Mouse (Mus musculus) forebrain, embryonic 12.5 days (tissue): ENCODE data around the gene Zmiz1. TPM values are rescaled to one million over a fixed set of nuclear protein-coding genes. Genes with fewer than 3 reads are reported as not detected.

ENCODE experiments used
- ATAC-seq: fragments of 200-750 bp; cut with Nextera tagmentation; 2 replicates; pipeline ENCODE4 v1.8.0; 2017; ENCODE audit warnings: moderate TSS enrichment; ENCODE audit not compliant: low FRiP score
- H3K27ac ChIP-seq: fragments of 300-500 bp; sonication (generic); 2 replicates; pipeline ENCODE4 v1.5.1; 2016; ENCODE audit warnings: mild to moderate bottlenecking
- H3K27me3 ChIP-seq: fragments of 300-500 bp; sonication (generic); 2 replicates; pipeline ENCODE4 v1.6.1; 2016; ENCODE audit warnings: mild to moderate bottlenecking
- H3K36me3 ChIP-seq: fragments of 300-500 bp; sonication (generic); replicated peaks from 2 replicates; pipeline ENCODE4 v1.6.1; 2016; ENCODE audit warnings: mild to moderate bottlenecking
- H3K4me1 ChIP-seq: fragments of 300-500 bp; sonication (generic); 2 replicates; pipeline ENCODE4 v1.6.1; 2016
- H3K4me2 ChIP-seq: fragments of 300-500 bp; sonication (generic); 2 replicates; pipeline ENCODE4 v1.6.1; 2016; ENCODE audit warnings: mild to moderate bottlenecking, moderate library complexity
- H3K4me3 ChIP-seq: fragments of 300-500 bp; sonication (generic); replicated peaks from 2 replicates; pipeline ENCODE4 v1.5.1; 2016; ENCODE audit warnings: mild to moderate bottlenecking
- H3K9ac ChIP-seq: fragments of 300-500 bp; sonication (generic); 2 replicates; pipeline ENCODE4 v1.6.1; 2016; ENCODE audit warnings: mild to moderate bottlenecking
- H3K9me3 ChIP-seq: fragments of 300-500 bp; sonication (generic); 2 replicates; pipeline ENCODE4 v1.6.1; 2016
- WGBS: fragments of 180-500 bp; shearing (Covaris S2); methylation state at CpG from one replicate; pipeline ENCODE4 v1.1.7; 2016; 5-methylcytosine and 5-hydroxymethylcytosine counted together
- polyA plus RNA-seq: library from polyadenylated mRNA; unstranded; fragments of >200 nt; fragmentation: Nextera tagmentation; extraction: Ambion mirVana; gene quantifications from 2 replicates; pipeline ENCODE4 v1.2.1, GENCODE M21; 2016

Gene Zmiz1
- polyA plus RNA-seq, 1 experiment from 2014 or later, result 64.1 TPM

GRCm38 (mm10) chr14:25501481-25501880 lies 42.5 kb downstream of the Zmiz1 start:
- H3K27ac ChIP-seq, result no peak overlapping the region
- H3K27me3 ChIP-seq, result no peaks in the 10 kb centered on the region
- H3K9me3 ChIP-seq, result no peaks in the 10 kb centered on the region
- WGBS, result 87% methylated on average over 5 of the region's 5 CpGs
- H3K4me3 ChIP-seq, result no peak overlapping the region
- H3K4me1 ChIP-seq, result peaks cover 52% of the 10 kb centered on the region
- no peak overlapping the region for H3K9ac ChIP-seq
- peaks cover 45% of the 10 kb centered on the region for H3K36me3 ChIP-seq
- ATAC-seq, result no peak
- no peak overlapping the region for H3K4me2 ChIP-seq

- ATAC-seq, result no peak
- Histone ChIP-seq H3K4me3 (no peak overlapping the region), H3K9me3 (no peaks in the 10 kb centered on the region), H3K4me1 (peaks cover 43% of the 10 kb centered on the region), H3K27ac (peak overlapping the region; percentile 5; the same call in 1 of the 2 replicates), H3K9ac (no peak overlapping the region), H3K36me3 (peaks cover 54% of the 10 kb centered on the region), H3K27me3 (no peaks in the 10 kb centered on the region), H3K4me2 (no peak overlapping the region)
- 90% methylated on average over 3 of the region's 3 CpGs for WGBS
These were observed 43.4 kb downstream of the Zmiz1 start for GRCm38 (mm10) chr14:25502355-25502754.

GRCm38 (mm10) chr14:25504241-25504640 lies 45.3 kb downstream of the Zmiz1 start:
- H3K36me3 ChIP-seq, result peaks cover 71% of the 10 kb centered on the region
- no peak for ATAC-seq

GRCm38 (mm10) chr14:25505201-25505671 lies 46.3 kb downstream of the Zmiz1 start:
- no peak overlapping the region for H3K4me3 ChIP-seq
- no peak overlapping the region for H3K4me2 ChIP-seq
- no peaks in the 10 kb centered on the region for H3K27me3 ChIP-seq
- WGBS, result 85% methylated on average over 6 of the region's 6 CpGs
- ATAC-seq, result no peak
- H3K36me3 ChIP-seq, result peaks cover 81% of the 10 kb centered on the region
- H3K9me3 ChIP-seq, result no peaks in the 10 kb centered on the region
- H3K27ac ChIP-seq, result no peak overlapping the region
- peaks cover 33% of the 10 kb centered on the region for H3K4me1 ChIP-seq
- no peak overlapping the region for H3K9ac ChIP-seq

More at GRCm38 (mm10) chr14:25504241-25504640, 45.3 kb downstream of the Zmiz1 start:
- Histone ChIP-seq H3K9me3 (no peaks in the 10 kb centered on the region), H3K9ac (no peak overlapping the region), H3K4me3 (no peak overlapping the region), H3K4me2 (no peak overlapping the region), H3K27ac (no peak overlapping the region), H3K27me3 (no peaks in the 10 kb centered on the region), H3K4me1 (peaks cover 34% of the 10 kb centered on the region)
- 87% methylated on average over 3 of the region's 3 CpGs for WGBS

- Histone ChIP-seq H3K4me3 (no peak overlapping the region), H3K27me3 (no peaks in the 10 kb centered on the region), H3K9ac (no peak overlapping the region), H3K4me1 (peaks cover 48% of the 10 kb centered on the region), H3K27ac (no peak overlapping the region), H3K4me2 (no peak overlapping the region), H3K36me3 (peaks cover 77% of the 10 kb centered on the region), H3K9me3 (no peaks in the 10 kb centered on the region)
- WGBS, result 78% methylated on average over 13 of the region's 13 CpGs
- ATAC-seq, result no peak
These were observed 49.2 kb downstream of the Zmiz1 start for GRCm38 (mm10) chr14:25508111-25508756.

GRCm38 (mm10) chr14:25508757-25509139 lies 49.8 kb downstream of the Zmiz1 start:
- peaks cover 53% of the 10 kb centered on the region for H3K4me1 ChIP-seq
- H3K27ac ChIP-seq, result 0 out of 2 replicates have a peak overlapping the region, but pooled peaks have one; percentile 5
- no peak overlapping the region for H3K9ac ChIP-seq
- H3K36me3 ChIP-seq, result peaks cover 72% of the 10 kb centered on the region
- H3K27me3 ChIP-seq, result no peaks in the 10 kb centered on the region
- no peak overlapping the region for H3K4me2 ChIP-seq
- no peak for ATAC-seq
- no peak overlapping the region for H3K4me3 ChIP-seq
- 93% methylated on average over 5 of the region's 5 CpGs for WGBS
- no peaks in the 10 kb centered on the region for H3K9me3 ChIP-seq

GRCm38 (mm10) chr14:25509450-25510129 lies 50.6 kb downstream of the Zmiz1 start:
- H3K4me2 ChIP-seq, result no peak overlapping the region
- no peak for ATAC-seq
- no peaks in the 10 kb centered on the region for H3K9me3 ChIP-seq
- H3K27me3 ChIP-seq, result no peaks in the 10 kb centered on the region
- 0 out of 2 replicates have a peak overlapping the region, but pooled peaks have one; percentile 19 for H3K27ac ChIP-seq
- H3K4me1 ChIP-seq, result peaks cover 59% of the 10 kb centered on the region
- H3K36me3 ChIP-seq, result peaks cover 63% of the 10 kb centered on the region
- H3K4me3 ChIP-seq, result no peak overlapping the region
- no peak overlapping the region for H3K9ac ChIP-seq
- WGBS, result 91% methylated on average over 20 of the region's 20 CpGs

- H3K9me3 ChIP-seq, result no peaks in the 10 kb centered on the region
- peak overlapping the region; percentile 19; the same call in 1 of the 2 replicates for H3K27ac ChIP-seq
- H3K4me3 ChIP-seq, result no peak overlapping the region
- WGBS, result 84% methylated on average over 3 of the region's 3 CpGs
- H3K9ac ChIP-seq, result no peak overlapping the region
- H3K4me1 ChIP-seq, result peaks cover 66% of the 10 kb centered on the region
- no peaks in the 10 kb centered on the region for H3K27me3 ChIP-seq
- H3K4me2 ChIP-seq, result no peak overlapping the region
- no peak for ATAC-seq
- H3K36me3 ChIP-seq, result peaks cover 60% of the 10 kb centered on the region
These were observed 51.4 kb downstream of the Zmiz1 start for GRCm38 (mm10) chr14:25510362-25510761.

- H3K9ac ChIP-seq, result no peak overlapping the region
- 74% methylated on average over 7 of the region's 7 CpGs for WGBS
- no peaks in the 10 kb centered on the region for H3K27me3 ChIP-seq
- peaks cover 72% of the 10 kb centered on the region for H3K4me1 ChIP-seq
- no peaks in the 10 kb centered on the region for H3K9me3 ChIP-seq
- peaks cover 54% of the 10 kb centered on the region for H3K36me3 ChIP-seq
- H3K4me2 ChIP-seq, result no peak overlapping the region
- no peak for ATAC-seq
- H3K4me3 ChIP-seq, result no peak overlapping the region
- H3K27ac ChIP-seq, result peak overlapping the region; percentile 47; the same call in 1 of the 2 replicates
These were observed 52.0 kb downstream of the Zmiz1 start for GRCm38 (mm10) chr14:25510987-25511386.

- Histone ChIP-seq H3K4me3 (no peak overlapping the region), H3K9me3 (no peaks in the 10 kb centered on the region), H3K4me2 (no peak overlapping the region), H3K27ac (peak overlapping the region; percentile 70), H3K4me1 (peaks cover 75% of the 10 kb centered on the region), H3K9ac (no peak overlapping the region), H3K36me3 (peaks cover 48% of the 10 kb centered on the region), H3K27me3 (no peaks in the 10 kb centered on the region)
- WGBS, result 55% methylated on average over 3 of the region's 3 CpGs
- no peak for ATAC-seq
These were observed 52.6 kb downstream of the Zmiz1 start for GRCm38 (mm10) chr14:25511564-25511963.

GRCm38 (mm10) chr14:25511967-25512366 lies 53.0 kb downstream of the Zmiz1 start:
- H3K36me3 ChIP-seq, result peaks cover 44% of the 10 kb centered on the region
- peak overlapping the region; percentile 70 for H3K27ac ChIP-seq
- no peak overlapping the region for H3K4me2 ChIP-seq
- H3K4me3 ChIP-seq, result no peak overlapping the region
- ATAC-seq, result no peak
- no peaks in the 10 kb centered on the region for H3K9me3 ChIP-seq
- H3K27me3 ChIP-seq, result no peaks in the 10 kb centered on the region
- H3K4me1 ChIP-seq, result peaks cover 79% of the 10 kb centered on the region
- WGBS, result 30% methylated on average over 5 of the region's 5 CpGs
- H3K9ac ChIP-seq, result no peak overlapping the region

GRCm38 (mm10) chr14:25512803-25513202 lies 53.8 kb downstream of the Zmiz1 start:
- 23% methylated on average over 6 of the region's 6 CpGs for WGBS
- Histone ChIP-seq H3K27me3 (no peaks in the 10 kb centered on the region), H3K36me3 (peaks cover 36% of the 10 kb centered on the region), H3K4me3 (no peak overlapping the region), H3K9ac (no peak overlapping the region), H3K4me1 (peaks cover 84% of the 10 kb centered on the region), H3K27ac (peak overlapping the region; percentile 70), H3K9me3 (no peaks in the 10 kb centered on the region), H3K4me2 (no peak overlapping the region)
- peak; percentile 57 for ATAC-seq
